Mouse (Mus musculus): ENCODE measurements at regions not wholly inside any gene's neighbourhood (a gene's known extent, or its start where the extent isn't known, plus 50 kb on each side); places are given as distances from the start of the nearest gene placed in this dataset.
A peak's percentile ranks its signal among the peaks of the same experiment; 100 is the strongest.

GRCm38 (mm10) chr2:95054636-95055035, 616.7 kb upstream of the Api5 start:
- Histone ChIP-seq H3K27me3 (ENCODE audit: insufficient read depth, low read length) (no peaks in the 10 kb centered on the region), H3K4me1 (ENCODE audit: insufficient read depth, low read length) (no peaks in the 10 kb centered on the region), H3K27ac (no peak overlapping the region), H3K9ac (replicated peaks; ENCODE audit: low read length) (no peak overlapping the region), H3K4me3 (ENCODE audit: low read length) (no peak overlapping the region), H3K36me3 (ENCODE audit: insufficient read depth, low read length) (no peaks in the 10 kb centered on the region), H3K4me2 (ENCODE audit: low read depth, low read length) (no peak overlapping the region), H3K9me3 (ENCODE audit: low read length) (no peaks in the 10 kb centered on the region)
- DNase-seq (ENCODE audit: low spot score) (no peak), ATAC-seq (no peak)
- 6% methylated on average over 1 of the region's 1 CpGs for WGBS
- no peak for TF ChIP-seq CTCF (IDR thresholded peaks at IDR 0.05; ENCODE audit: low read depth)

DNA sequence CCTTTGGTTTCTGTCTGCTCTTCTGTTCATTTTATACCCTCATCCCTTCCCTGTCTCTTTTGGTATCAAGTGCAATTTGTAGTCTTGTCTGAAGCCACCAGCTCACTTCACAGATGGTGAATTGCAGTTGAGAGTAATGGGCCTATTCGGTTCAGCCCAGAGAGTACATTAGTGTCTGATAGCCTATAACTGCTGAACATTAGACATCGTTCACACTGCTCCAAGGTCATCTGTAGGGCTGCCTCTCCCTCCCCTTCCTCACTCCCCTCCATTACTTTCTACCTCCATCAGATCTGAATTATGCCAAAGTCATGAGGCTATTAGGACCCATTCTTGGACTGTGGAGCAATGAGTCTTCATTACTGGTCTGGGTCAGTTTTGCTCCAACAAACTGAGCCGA, 615.9 kb upstream of the Api5 start:
- H3K4me1 ChIP-seq (ENCODE audit: insufficient read depth, low read length): no peaks in the 10 kb centered on the region
- H3K9me3 ChIP-seq (ENCODE audit: low read length): no peaks in the 10 kb centered on the region
- no peak overlapping the region for H3K27ac ChIP-seq
- no peak for TF ChIP-seq CTCF (IDR thresholded peaks at IDR 0.05; ENCODE audit: low read depth)
- ATAC-seq: no peak
- no peak overlapping the region for H3K4me2 ChIP-seq (ENCODE audit: low read depth, low read length)
- no peak overlapping the region for H3K9ac ChIP-seq (replicated peaks; ENCODE audit: low read length)
- no peaks in the 10 kb centered on the region for H3K36me3 ChIP-seq (ENCODE audit: insufficient read depth, low read length)
- WGBS: 81% methylated on average over 3 of the region's 3 CpGs
- peak; percentile 2 for DNase-seq (ENCODE audit: low spot score)
- H3K27me3 ChIP-seq (ENCODE audit: insufficient read depth, low read length): no peaks in the 10 kb centered on the region
- H3K4me3 ChIP-seq (ENCODE audit: low read length): no peak overlapping the region
